Mouse (Mus musculus) E14TG2a.4 (cell line): ENCODE data around the gene Ttc28.

ENCODE experiments used
- CTCF ChIP-seq: conservative IDR thresholded peaks from 2 replicates; pipeline ENCODE4 v1.5.1; 2014; ENCODE audit warnings: low read length
- NANOG ChIP-seq: IDR thresholded peaks from 2 replicates; pipeline ENCODE4 v1.6.1; 2014; ENCODE audit warnings: borderline replicate concordance, low read length, mixed read lengths

DNA sequence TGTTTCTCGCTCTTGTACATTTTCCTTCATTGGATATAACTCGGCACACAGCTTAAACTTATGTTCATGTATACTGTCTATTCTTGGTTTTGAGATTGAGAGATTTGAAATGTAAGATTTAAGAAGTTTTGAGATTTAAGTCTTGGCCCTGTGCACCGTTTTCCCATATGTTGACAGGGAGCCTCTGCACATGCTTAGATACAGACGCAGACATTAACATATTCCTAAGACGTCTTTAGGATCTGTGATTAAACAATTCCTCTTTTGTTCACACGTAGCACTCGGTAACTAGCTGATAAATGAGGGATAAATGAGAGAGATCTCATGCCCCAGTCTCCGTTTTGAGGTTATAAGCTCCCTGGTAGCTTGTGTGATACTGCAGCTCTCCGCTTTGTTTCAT lies 174.8 kb downstream of the Ttc28 start:
- TF ChIP-seq CTCF (no peak), NANOG (no peak)
